Mouse (Mus musculus) CD4-positive helper T cell, adult 2 months (primary cell): ENCODE results near the gene Pltp.

Experiments
- DNase-seq: peaks from one replicate; pipeline ENCODE4 v3.0.0-alpha.2; 2012; ENCODE audit warnings: low read depth, missing footprints, low spot score

The Pltp gene

GRCm38 (mm10) chr2:164857101-164857821 is at the start of gene Pltp:
Gene Pltp, minus strand, starts transcription at chr2:164857711.
- peak; percentile 78 for DNase-seq

- peak; percentile 27 for DNase-seq
These were observed 48.6 kb upstream of the Pltp start for GRCm38 (mm10) chr2:164906071-164906470.

GRCm38 (mm10) chr2:164903496-164903895 is 46.0 kb upstream of the Pltp start:
- no peak for DNase-seq

- DNase-seq, result no peak
These were observed 43.9 kb upstream of the Pltp start for GRCm38 (mm10) chr2:164901380-164901779.

GRCm38 (mm10) chr2:164899723-164900459 is 42.4 kb upstream of the Pltp start:
- DNase-seq, result peak; percentile 53

GRCm38 (mm10) chr2:164899034-164899433 is 41.5 kb upstream of the Pltp start:
- DNase-seq, result no peak

- no peak for DNase-seq
These were observed 40.5 kb upstream of the Pltp start for GRCm38 (mm10) chr2:164898008-164898407.

GRCm38 (mm10) chr2:164895885-164896284 is 38.4 kb upstream of the Pltp start:
- DNase-seq, result no peak

- DNase-seq, result no peak
These were observed 37.1 kb upstream of the Pltp start for GRCm38 (mm10) chr2:164894644-164895043.

GRCm38 (mm10) chr2:164894048-164894447 is 36.5 kb upstream of the Pltp start:
- DNase-seq, result no peak

GRCm38 (mm10) chr2:164892696-164893216 is 35.2 kb upstream of the Pltp start:
- no peak for DNase-seq

- DNase-seq, result no peak
These were observed 34.6 kb upstream of the Pltp start for GRCm38 (mm10) chr2:164891908-164892695.

GRCm38 (mm10) chr2:164891056-164891834 is 33.7 kb upstream of the Pltp start:
- no peak for DNase-seq

- DNase-seq, result no peak
These were observed 33.0 kb upstream of the Pltp start for GRCm38 (mm10) chr2:164890411-164891049.

- no peak for DNase-seq
These were observed 32.4 kb upstream of the Pltp start for GRCm38 (mm10) chr2:164889960-164890359.

GRCm38 (mm10) chr2:164888996-164889395 is 31.5 kb upstream of the Pltp start:
- no peak for DNase-seq

- DNase-seq, result no peak
These were observed 29.1 kb upstream of the Pltp start for GRCm38 (mm10) chr2:164886617-164887016.

- no peak for DNase-seq
These were observed 28.3 kb upstream of the Pltp start for GRCm38 (mm10) chr2:164885788-164886187.

- DNase-seq, result no peak
These were observed 25.1 kb upstream of the Pltp start for GRCm38 (mm10) chr2:164882619-164883018.

GRCm38 (mm10) chr2:164879568-164880277 is 22.2 kb upstream of the Pltp start:
- peak; percentile 97 for DNase-seq
